Mouse (Mus musculus): ENCODE data around the gene Fgd5. TPM values are rescaled to one million over a fixed set of nuclear protein-coding genes. Genes with fewer than 3 reads are reported as not detected.

Gene Fgd5
- polyA plus RNA-seq, 1 experiment from 2014 or later, result 8.1 TPM

DNA sequence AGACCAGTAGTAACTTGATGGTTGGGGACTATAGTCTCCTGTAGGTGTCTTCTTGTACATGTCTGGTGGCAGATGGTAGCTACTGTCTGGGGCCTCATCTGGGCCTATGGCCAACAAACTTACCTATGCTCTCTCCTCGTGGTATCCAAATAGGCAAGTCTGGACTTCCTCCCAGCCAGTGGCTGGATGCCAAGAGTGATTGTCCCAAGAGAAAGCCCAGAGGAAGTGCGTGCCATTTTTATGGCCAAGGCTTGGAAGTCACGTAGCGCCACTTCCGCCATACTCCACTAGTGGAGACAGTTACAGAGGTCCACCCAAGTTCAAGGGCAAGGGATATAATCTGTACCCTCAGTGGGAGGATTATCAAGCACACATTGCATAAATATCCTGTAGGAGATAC is 62.6 kb downstream of the Fgd5 start:
- Histone ChIP-seq H3K9ac (ENCODE audit: low read length) (no peak overlapping the region), H3K27ac (ENCODE audit: low read length) (no peak overlapping the region), H3K4me2 (ENCODE audit: low read depth, low read length) (no peak overlapping the region), H3K36me3 (ENCODE audit: control insufficient read depth, insufficient read depth, low read length) (no peaks in the 10 kb centered on the region), H3K27me3 (ENCODE audit: control insufficient read depth, insufficient read depth, low read length) (no peaks in the 10 kb centered on the region), H3K4me3 (replicated peaks; ENCODE audit: low read length) (no peak overlapping the region), H3K4me1 (ENCODE audit: control insufficient read depth, insufficient read depth, low read length) (no peaks in the 10 kb centered on the region), H3K9me3 (replicated peaks; ENCODE audit: control insufficient read depth, low read length) (no peaks in the 10 kb centered on the region)
- WGBS, result 83% methylated on average over 5 of the region's 5 CpGs
- ATAC-seq (ENCODE audit: insufficient read depth, low FRiP score), result no peak

DNA sequence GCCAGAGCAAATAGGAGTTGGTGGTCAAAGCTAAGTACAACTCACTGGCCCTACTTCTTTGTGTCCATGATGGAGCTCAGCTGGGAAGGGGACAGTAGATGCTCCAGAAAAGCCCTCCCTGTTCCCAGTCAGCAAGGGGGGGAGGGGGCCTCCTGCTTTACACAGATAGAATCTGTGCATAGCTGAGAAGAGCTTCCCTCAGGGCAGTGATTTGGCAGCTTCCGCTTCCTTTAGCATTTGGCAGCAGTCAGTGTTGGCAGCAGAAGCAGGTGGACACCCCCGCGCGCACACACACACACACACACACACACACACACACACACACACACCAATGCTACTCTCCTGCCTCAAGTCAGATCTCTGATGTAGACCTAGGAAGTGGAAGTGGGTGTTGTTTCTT is 63.4 kb downstream of the Fgd5 start:
- no peaks in the 10 kb centered on the region for H3K27me3 ChIP-seq (ENCODE audit: control insufficient read depth, insufficient read depth, low read length)
- no peak overlapping the region for H3K4me3 ChIP-seq (replicated peaks; ENCODE audit: low read length)
- no peak overlapping the region for H3K27ac ChIP-seq (ENCODE audit: low read length)
- no peaks in the 10 kb centered on the region for H3K36me3 ChIP-seq (ENCODE audit: control insufficient read depth, insufficient read depth, low read length)
- 79% methylated on average over 4 of the region's 4 CpGs for WGBS
- no peak overlapping the region for H3K9ac ChIP-seq (ENCODE audit: low read length)
- H3K4me1 ChIP-seq (ENCODE audit: control insufficient read depth, insufficient read depth, low read length), result no peaks in the 10 kb centered on the region
- no peak for ATAC-seq (ENCODE audit: insufficient read depth, low FRiP score)
- no peak overlapping the region for H3K4me2 ChIP-seq (ENCODE audit: low read depth, low read length)
- no peaks in the 10 kb centered on the region for H3K9me3 ChIP-seq (replicated peaks; ENCODE audit: control insufficient read depth, low read length)

DNA sequence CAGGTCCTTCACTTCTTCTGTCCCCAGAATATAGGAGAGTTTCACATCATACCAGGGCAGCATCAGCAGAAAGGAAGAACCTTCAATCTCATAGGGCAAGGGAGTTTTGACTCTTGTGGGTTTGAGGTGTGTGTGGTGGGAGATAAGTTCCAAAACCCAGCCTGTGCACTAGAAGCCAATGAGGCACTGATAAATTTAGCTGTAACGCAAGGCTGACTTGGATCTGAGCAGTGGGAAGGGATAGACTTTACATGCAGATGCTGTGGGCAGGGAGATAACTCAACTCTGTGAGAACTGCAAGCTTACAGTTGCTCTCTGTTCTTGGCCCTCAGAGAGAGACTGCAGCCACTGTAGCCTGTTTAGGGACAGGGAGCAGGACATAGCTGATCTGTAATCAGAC is 64.2 kb downstream of the Fgd5 start:
- H3K9ac ChIP-seq (ENCODE audit: low read length), result no peak overlapping the region
- no peak for ATAC-seq (ENCODE audit: insufficient read depth, low FRiP score)

DNA sequence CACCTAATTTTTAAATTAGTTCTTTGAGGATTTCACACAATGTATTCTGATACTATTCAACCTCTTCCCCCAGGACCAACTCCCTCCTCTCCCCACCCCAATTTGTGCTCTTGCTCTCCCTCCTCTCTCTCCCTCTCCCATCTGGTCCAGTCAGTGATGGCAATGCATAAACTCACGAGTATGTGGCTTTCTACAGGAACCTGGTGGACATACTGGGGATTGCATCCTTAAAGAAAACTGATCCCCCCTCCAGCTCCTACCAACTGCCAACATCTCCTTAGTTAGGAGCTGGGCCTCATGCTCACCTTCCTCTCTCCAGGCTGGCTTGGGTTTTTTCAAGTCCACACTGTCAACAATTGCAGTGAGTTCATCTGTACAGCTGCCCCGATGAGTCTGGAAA is 79.1 kb downstream of the Fgd5 start:
- H3K36me3 ChIP-seq (ENCODE audit: control insufficient read depth, insufficient read depth, low read length), result no peaks in the 10 kb centered on the region
- H3K4me1 ChIP-seq (ENCODE audit: control insufficient read depth, insufficient read depth, low read length), result no peaks in the 10 kb centered on the region; the same call in 1 of the 2 replicates
- no peak overlapping the region for H3K27ac ChIP-seq (ENCODE audit: low read length)
- no peak overlapping the region for H3K4me2 ChIP-seq (ENCODE audit: low read depth, low read length)
- H3K9me3 ChIP-seq (replicated peaks; ENCODE audit: control insufficient read depth, low read length), result no peaks in the 10 kb centered on the region
- no peak for ATAC-seq (ENCODE audit: insufficient read depth, low FRiP score)
- H3K9ac ChIP-seq (ENCODE audit: low read length), result no peak overlapping the region
- H3K4me3 ChIP-seq (replicated peaks; ENCODE audit: low read length), result no peak overlapping the region
- WGBS, result 48% methylated on average over 2 of the region's 2 CpGs
- no peaks in the 10 kb centered on the region for H3K27me3 ChIP-seq (ENCODE audit: control insufficient read depth, insufficient read depth, low read length)

More for the DNA sequence above, 64.2 kb downstream of the Fgd5 start:
- H3K36me3 ChIP-seq (ENCODE audit: control insufficient read depth, insufficient read depth, low read length), result no peaks in the 10 kb centered on the region
- H3K4me3 ChIP-seq (replicated peaks; ENCODE audit: low read length), result no peak overlapping the region
- H3K27me3 ChIP-seq (ENCODE audit: control insufficient read depth, insufficient read depth, low read length), result no peaks in the 10 kb centered on the region
- H3K27ac ChIP-seq (ENCODE audit: low read length), result no peak overlapping the region
- no peaks in the 10 kb centered on the region for H3K9me3 ChIP-seq (replicated peaks; ENCODE audit: control insufficient read depth, low read length)
- no peaks in the 10 kb centered on the region for H3K4me1 ChIP-seq (ENCODE audit: control insufficient read depth, insufficient read depth, low read length)
- WGBS, result 85% methylated on average over 1 of the region's 1 CpGs
- no peak overlapping the region for H3K4me2 ChIP-seq (ENCODE audit: low read depth, low read length)

DNA sequence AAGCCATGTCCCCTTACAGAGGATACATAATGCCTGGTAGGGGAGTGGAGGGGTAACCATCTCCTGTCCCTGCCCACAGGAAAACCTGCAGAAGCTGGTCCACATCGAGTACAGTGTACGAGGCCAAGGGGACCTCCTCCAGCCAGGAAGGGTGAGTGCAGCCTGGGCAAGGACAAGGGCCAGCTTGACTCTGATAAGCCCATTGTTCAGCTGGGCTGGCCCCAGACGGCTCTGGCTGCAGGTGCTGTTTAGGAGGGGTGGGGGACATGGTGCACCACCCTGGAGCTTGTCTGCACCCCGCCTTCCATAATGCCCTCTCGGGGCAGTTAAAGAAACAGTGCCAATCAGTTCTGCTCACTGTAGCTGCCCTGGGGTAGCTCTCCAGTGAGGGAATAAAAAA is 83.0 kb downstream of the Fgd5 start:
- no peaks in the 10 kb centered on the region for H3K27me3 ChIP-seq (ENCODE audit: control insufficient read depth, insufficient read depth, low read length)
- no peak overlapping the region for H3K4me2 ChIP-seq (ENCODE audit: low read depth, low read length)
- H3K4me3 ChIP-seq (replicated peaks; ENCODE audit: low read length), result no peak overlapping the region
- no peaks in the 10 kb centered on the region for H3K9me3 ChIP-seq (replicated peaks; ENCODE audit: control insufficient read depth, low read length)
- no peaks in the 10 kb centered on the region; the same call in 1 of the 2 replicates for H3K4me1 ChIP-seq (ENCODE audit: control insufficient read depth, insufficient read depth, low read length)
- H3K27ac ChIP-seq (ENCODE audit: low read length), result no peak overlapping the region
- peak; percentile 80; the same call in 1 of the 2 replicates for ATAC-seq (ENCODE audit: insufficient read depth, low FRiP score)
- WGBS, result 34% methylated on average over 5 of the region's 5 CpGs
- H3K9ac ChIP-seq (ENCODE audit: low read length), result no peak overlapping the region
- no peaks in the 10 kb centered on the region for H3K36me3 ChIP-seq (ENCODE audit: control insufficient read depth, insufficient read depth, low read length)

DNA sequence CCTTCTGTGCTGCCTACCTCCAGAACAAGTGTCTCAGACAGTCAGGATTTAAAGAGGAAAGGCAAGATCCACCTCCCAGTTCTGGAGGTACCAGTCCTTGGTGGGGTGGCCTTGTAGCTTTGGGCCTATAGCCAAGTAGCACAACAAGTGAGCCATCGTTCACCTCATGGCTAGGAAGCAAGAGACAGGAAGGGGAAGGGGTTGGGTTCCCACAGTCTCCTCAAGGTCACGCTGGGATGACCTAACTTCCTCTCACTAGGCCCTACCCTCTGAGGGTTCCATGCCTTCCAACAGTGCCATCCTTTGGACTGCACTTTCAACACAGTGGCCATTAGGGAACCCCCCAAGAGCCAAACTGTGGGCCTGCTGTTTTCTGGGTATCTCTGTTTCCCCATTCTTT is 84.8 kb downstream of the Fgd5 start:
- ATAC-seq (ENCODE audit: insufficient read depth, low FRiP score), result no peak
- Histone ChIP-seq H3K27ac (ENCODE audit: low read length) (no peak overlapping the region), H3K4me1 (ENCODE audit: control insufficient read depth, insufficient read depth, low read length) (no peaks in the 10 kb centered on the region; the same call in 1 of the 2 replicates), H3K27me3 (ENCODE audit: control insufficient read depth, insufficient read depth, low read length) (no peaks in the 10 kb centered on the region), H3K9me3 (replicated peaks; ENCODE audit: control insufficient read depth, low read length) (no peaks in the 10 kb centered on the region), H3K4me3 (replicated peaks; ENCODE audit: low read length) (no peak overlapping the region), H3K36me3 (ENCODE audit: control insufficient read depth, insufficient read depth, low read length) (no peaks in the 10 kb centered on the region), H3K4me2 (ENCODE audit: low read depth, low read length) (no peak overlapping the region), H3K9ac (ENCODE audit: low read length) (no peak overlapping the region)
- 82% methylated on average over 2 of the region's 2 CpGs for WGBS

DNA sequence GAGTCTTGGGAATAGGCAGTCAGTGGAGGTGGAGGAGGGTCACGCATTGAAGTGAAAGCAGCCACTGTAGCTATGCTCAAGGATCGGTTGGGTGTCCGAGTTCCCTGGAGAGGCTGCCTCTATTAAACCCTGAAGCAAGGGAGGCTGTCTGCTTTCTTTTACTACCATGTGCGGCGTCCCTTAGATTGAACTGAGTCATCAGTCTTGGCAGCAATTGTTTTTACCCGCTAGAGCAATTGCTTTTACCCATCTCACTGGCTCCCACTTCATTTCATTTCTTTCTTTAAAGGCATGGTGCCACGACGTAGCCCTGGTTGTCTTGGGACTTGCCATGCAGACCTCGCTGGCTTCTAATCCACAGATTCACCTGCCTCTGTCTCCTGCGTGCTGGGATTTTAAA is 85.4 kb downstream of the Fgd5 start:
- Histone ChIP-seq H3K4me1 (ENCODE audit: control insufficient read depth, insufficient read depth, low read length) (no peaks in the 10 kb centered on the region; the same call in 1 of the 2 replicates), H3K9me3 (replicated peaks; ENCODE audit: control insufficient read depth, low read length) (no peaks in the 10 kb centered on the region), H3K27me3 (ENCODE audit: control insufficient read depth, insufficient read depth, low read length) (no peaks in the 10 kb centered on the region), H3K4me2 (ENCODE audit: low read depth, low read length) (no peak overlapping the region), H3K9ac (ENCODE audit: low read length) (no peak overlapping the region), H3K4me3 (replicated peaks; ENCODE audit: low read length) (no peak overlapping the region), H3K27ac (ENCODE audit: low read length) (no peak overlapping the region), H3K36me3 (ENCODE audit: control insufficient read depth, insufficient read depth, low read length) (no peaks in the 10 kb centered on the region)
- no peak for ATAC-seq (ENCODE audit: insufficient read depth, low FRiP score)
- WGBS, result 82% methylated on average over 10 of the region's 10 CpGs

DNA sequence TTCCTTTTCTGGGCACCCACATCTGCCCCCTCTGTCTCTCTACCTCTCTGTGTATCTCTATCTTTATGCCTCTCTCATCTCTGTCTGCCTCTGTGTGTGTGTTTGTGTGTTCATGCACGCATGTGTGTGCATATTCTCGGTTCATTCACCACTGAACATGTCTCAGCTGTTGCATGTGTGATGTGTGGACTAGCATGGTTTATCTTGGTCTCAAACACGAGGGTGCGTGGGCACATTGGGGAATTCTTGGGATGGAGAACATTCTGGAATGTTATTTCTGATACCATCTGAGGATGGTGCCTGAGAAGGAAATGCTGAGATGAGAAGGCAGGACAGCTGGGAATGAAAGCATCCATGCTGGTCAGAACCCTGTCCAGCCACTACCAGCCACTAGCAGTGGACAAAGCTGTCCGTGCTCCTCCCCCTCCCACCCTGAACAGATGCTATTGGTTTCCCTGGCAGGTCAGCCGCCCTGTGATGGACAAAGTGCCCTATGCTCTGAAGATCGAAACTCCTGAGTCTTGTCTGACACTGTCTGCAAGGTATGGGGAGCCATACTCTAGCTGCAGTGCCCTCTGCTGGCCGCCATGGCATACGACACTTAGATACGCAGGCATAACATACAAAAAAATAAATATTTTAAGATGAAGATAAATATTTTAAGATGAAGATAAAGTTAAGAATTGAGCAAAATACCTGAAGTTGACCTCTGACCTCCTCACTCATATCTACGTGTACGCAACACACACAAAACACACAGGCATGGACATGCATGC is 87.2 kb downstream of the Fgd5 start:
- no peak overlapping the region for H3K27ac ChIP-seq (ENCODE audit: low read length)
- WGBS, result 50% methylated on average over 12 of the region's 12 CpGs

DNA sequence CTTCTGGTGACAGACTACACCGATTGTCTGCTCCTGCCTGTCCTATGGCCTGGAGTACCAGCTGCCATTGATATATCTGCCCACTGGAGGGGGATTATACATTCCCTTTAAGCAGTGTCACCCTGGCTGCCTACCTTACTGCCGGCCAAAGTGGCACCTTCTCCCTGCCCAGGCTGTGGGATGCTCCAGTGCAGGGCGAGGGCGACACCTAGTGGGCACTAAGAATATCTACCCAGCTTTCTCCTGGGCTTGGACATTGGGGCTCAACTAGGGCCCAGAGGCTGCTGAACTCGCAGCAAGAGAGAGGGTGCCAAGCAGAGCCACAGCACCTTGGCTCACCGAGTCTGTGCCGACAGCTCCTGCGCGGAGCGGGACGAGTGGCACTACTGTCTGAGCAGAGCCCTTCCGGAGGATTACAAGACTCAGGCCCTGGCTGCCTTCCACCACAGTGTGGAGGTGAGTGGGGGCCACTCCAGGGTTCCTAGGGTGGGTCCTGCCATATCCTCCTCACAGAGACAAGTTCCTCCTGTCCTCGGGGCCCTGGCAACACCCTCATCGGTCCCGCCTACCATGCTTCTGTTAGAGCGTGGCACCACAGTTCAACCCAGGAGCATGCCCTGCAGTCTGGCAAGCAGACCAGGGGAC is 88.6 kb downstream of the Fgd5 start:
- Histone ChIP-seq H3K27me3 (ENCODE audit: control insufficient read depth, insufficient read depth, low read length) (no peaks in the 10 kb centered on the region), H3K36me3 (ENCODE audit: control insufficient read depth, insufficient read depth, low read length) (no peaks in the 10 kb centered on the region), H3K4me1 (ENCODE audit: control insufficient read depth, insufficient read depth, low read length) (no peaks in the 10 kb centered on the region), H3K4me3 (replicated peaks; ENCODE audit: low read length) (no peak overlapping the region), H3K9ac (ENCODE audit: low read length) (no peak overlapping the region), H3K9me3 (replicated peaks; ENCODE audit: control insufficient read depth, low read length) (no peaks in the 10 kb centered on the region), H3K27ac (ENCODE audit: low read length) (no peak overlapping the region), H3K4me2 (ENCODE audit: low read depth, low read length) (no peak overlapping the region)
- peak; percentile 78; the same call in 1 of the 2 replicates for ATAC-seq (ENCODE audit: insufficient read depth, low FRiP score)
- WGBS, result 30% methylated on average over 16 of the region's 16 CpGs

More for the DNA sequence above, 87.2 kb downstream of the Fgd5 start:
- Histone ChIP-seq H3K9ac (ENCODE audit: low read length) (no peak overlapping the region), H3K27me3 (ENCODE audit: control insufficient read depth, insufficient read depth, low read length) (no peaks in the 10 kb centered on the region), H3K4me2 (ENCODE audit: low read depth, low read length) (no peak overlapping the region), H3K36me3 (ENCODE audit: control insufficient read depth, insufficient read depth, low read length) (no peaks in the 10 kb centered on the region), H3K9me3 (replicated peaks; ENCODE audit: control insufficient read depth, low read length) (no peaks in the 10 kb centered on the region), H3K4me3 (replicated peaks; ENCODE audit: low read length) (no peak overlapping the region), H3K4me1 (ENCODE audit: control insufficient read depth, insufficient read depth, low read length) (no peaks in the 10 kb centered on the region; the same call in 1 of the 2 replicates)
- ATAC-seq (ENCODE audit: insufficient read depth, low FRiP score), result no peak

All from stomach, embryonic 16.5 days (tissue).